Mouse (Mus musculus) heart, adult 9 months (tissue): ENCODE measurements around the gene Sertm1.

Source experiments
- DNase-seq, 2 experiments: peaks; one replicate each; pipeline ENCODE4 v3.0.0; 2022; ENCODE audit warnings: low spot score in 2 of 2

The Sertm1 gene

DNA sequence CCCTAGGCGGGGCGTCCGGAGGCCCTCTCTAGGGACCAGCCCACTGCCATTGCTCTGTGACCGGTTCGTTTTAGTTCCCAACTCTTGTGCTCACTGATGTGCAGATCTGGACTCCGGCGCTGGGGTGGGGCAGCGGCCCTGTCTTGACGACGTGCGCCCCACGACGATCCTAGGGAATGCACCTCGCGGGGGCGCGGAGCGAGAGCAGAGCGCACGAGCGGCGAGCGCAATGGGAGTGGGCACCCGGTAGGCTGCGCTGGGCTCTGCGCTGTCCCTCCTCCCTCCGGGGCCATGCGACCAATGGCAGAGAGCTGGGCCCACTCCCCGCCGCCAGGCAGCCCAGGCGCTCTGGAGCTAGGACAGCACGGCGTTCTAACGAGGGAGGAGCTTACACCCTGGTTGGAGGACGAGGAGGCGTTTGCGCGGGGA, at the start of gene Sertm1:
Sertm1 (minus strand) TSS at position 245 of the 429 bp plus-strand sequence.
- DNase-seq, result no peak

GRCm38 (mm10) chr3:54964948-54965506, 49.3 kb upstream of the Sertm1 start:
- DNase-seq, result no peak

GRCm38 (mm10) chr3:54943067-54943810, 27.6 kb upstream of the Sertm1 start:
- DNase-seq, result peak; percentile 28 to 46

DNA sequence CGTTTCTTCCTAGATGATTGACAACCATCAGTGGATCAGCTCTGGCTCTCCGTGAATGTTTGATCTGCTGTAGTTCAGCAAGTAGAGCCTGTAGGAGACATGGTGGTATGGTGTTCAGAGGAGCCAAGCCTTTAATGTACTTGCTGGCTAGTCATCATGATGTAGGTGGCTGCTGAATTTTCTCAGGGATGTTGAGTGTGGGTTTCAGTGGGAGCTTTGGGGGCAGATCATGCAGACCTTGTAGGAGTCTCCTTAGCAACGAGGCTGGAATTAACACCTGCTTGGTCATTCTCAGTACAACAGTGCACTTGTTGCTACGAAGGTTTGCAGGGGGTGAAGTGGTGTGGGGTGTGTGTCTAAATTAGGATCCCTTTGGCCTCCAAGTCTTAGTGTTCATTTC, 18.8 kb upstream of the Sertm1 start:
- no peak for DNase-seq

GRCm38 (mm10) chr3:54932599-54932998, 16.9 kb upstream of the Sertm1 start:
- DNase-seq, result no peak

GRCm38 (mm10) chr3:54920425-54920824, 4.7 kb upstream of the Sertm1 start:
- no peak for DNase-seq

DNA sequence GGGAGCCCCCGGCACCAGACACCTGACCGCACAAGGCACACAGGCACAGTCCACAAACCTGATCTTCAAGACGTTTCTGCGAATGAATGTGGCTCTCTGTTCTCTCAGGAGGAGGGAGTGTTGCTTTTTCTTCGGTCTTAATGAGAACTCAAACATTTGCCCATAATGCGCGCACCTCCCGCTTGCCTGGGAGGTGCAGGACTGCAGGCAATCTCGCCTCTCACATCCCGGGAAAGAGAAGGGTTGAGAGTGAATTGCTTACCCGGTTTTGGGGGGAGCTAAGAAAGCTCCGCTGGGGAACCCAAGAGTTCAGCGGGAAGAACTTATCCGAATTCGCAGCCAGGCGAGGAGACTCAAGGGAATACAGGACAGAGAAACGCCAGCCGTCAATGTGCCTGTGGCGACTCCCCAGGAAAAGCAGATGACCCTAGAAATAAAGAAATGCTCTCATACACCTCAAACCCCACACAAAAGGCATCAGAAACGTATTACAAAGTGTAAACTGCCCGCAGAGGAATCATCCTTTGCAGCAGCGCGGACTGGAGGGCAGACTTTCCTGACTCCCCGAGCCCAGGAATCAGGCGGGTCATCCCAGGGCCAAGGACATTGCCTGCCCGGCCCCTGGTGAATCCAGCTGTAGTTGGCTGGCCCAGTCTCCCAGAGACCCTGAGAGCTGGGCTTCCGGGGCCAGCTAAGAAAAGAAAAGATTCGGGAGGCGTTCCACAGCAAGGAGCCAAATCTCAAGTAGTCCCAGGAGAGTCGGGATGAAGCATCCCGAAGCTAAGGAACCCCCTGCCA, 643 bp downstream of the Sertm1 start:
- DNase-seq, result no peak

- no peak for DNase-seq
These were observed 6.8 kb downstream of the Sertm1 start for GRCm38 (mm10) chr3:54908878-54909277.

DNA sequence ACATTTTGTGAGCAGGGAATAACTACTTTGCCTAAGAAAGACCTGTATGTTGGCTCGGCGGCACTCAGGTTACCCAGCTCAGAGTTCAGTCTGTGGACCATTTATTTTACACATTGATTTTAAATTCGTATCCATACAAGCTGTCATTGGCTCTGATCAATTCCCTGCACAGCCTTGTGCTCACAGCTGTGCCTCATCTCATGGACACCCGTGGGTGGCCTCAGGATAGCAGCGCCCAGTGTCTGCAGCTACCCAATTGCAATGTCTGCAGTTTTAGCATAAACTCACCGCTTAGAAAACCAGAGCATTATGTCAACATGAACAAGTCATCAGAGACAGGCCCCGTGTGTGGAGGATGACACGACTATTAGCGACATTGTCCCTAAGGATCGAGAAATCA, 17.7 kb downstream of the Sertm1 start:
- no peak for DNase-seq

GRCm38 (mm10) chr3:54894891-54895290, 20.8 kb downstream of the Sertm1 start:
- no peak for DNase-seq

DNA sequence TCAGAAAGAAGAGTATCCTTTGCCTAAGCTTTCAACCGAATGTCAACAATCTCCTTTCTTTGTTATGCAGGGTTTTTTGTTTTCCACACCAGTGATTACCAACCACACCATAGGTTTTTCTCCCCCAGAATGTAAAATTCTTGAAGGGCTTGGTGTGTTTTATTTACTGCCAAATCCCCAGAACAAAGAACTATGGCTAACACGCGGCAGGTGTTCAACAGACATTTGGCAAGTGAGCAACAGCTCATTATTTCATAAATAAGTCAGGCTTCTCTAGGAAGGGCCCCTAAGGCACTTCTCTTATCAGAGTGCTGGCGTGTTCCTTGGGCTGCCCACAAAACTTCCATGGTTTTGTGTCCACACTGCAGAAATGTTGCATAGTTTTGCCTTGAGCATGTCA, 23.5 kb downstream of the Sertm1 start:
- no peak for DNase-seq

DNA sequence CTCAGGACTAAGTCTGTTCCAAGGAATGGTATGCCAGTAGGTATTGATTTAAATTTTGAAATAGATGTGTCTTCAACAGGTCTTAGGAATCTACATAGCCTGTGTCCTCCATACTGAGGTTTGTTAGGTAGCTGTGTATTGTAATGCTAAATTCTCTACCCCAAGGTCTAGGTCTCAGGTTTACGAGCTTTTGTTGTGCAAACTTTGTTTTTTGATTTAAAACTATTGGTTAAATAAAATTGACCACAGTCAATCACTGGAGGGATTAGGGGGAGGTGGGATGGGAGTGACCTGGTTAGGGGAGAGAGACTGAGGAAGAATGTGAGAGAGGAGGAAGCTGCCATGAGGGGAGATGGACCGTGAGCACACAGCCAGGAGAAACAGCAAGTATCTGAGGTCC, 29.2 kb downstream of the Sertm1 start:
- no peak for DNase-seq
